Mouse (Mus musculus) forebrain, embryonic 10.5 days (tissue): ENCODE measurements around the gene Kcnab1. TPM values are rescaled to one million over a fixed set of nuclear protein-coding genes. Genes with fewer than 3 reads are reported as not detected.
"Not testable (repeated sequence)": the region's sequence is repeated elsewhere in the genome, so short reads cannot be mapped to it uniquely, and the experiment has no call there.

Experiments used
- DNase-seq: peaks from one replicate; pipeline ENCODE4 v3.0.0-alpha.2; 2017; ENCODE audit warnings: low spot score; ENCODE audit errors: extremely low spot score
- H3K27ac ChIP-seq: fragments of 300-500 bp; sonication (generic); 2 replicates; pipeline ENCODE4 v1.5.1; 2016; ENCODE audit warnings: mild to moderate bottlenecking
- H3K27me3 ChIP-seq: fragments of 300-500 bp; sonication (generic); 2 replicates; pipeline ENCODE4 v1.6.1; 2016; ENCODE audit warnings: mild to moderate bottlenecking; ENCODE audit not compliant: poor library complexity, severe bottlenecking
- H3K36me3 ChIP-seq: fragments of 300-500 bp; sonication (generic); replicated peaks from 2 replicates; pipeline ENCODE4 v1.6.1; 2016; ENCODE audit warnings: mild to moderate bottlenecking, moderate library complexity
- H3K4me1 ChIP-seq: fragments of 300-500 bp; sonication (generic); 2 replicates; pipeline ENCODE4 v1.6.1; 2016
- H3K4me3 ChIP-seq: fragments of 300-500 bp; sonication (generic); 2 replicates; pipeline ENCODE4 v1.5.1; 2016; ENCODE audit warnings: mild to moderate bottlenecking, moderate library complexity
- H3K9me3 ChIP-seq: fragments of 300-500 bp; sonication (generic); 2 replicates; pipeline ENCODE4 v1.6.1; 2016; ENCODE audit warnings: mild to moderate bottlenecking, moderate library complexity
- WGBS: fragments of 180-500 bp; shearing (Covaris S2); methylation state at CpG from one replicate; pipeline ENCODE4 v1.1.7; 2016; 5-methylcytosine and 5-hydroxymethylcytosine counted together
- polyA plus RNA-seq: library from polyadenylated mRNA; unstranded; fragments of >200 nt; fragmentation: Nextera tagmentation; extraction: Ambion mirVana; gene quantifications from 2 replicates; pipeline ENCODE4 v1.2.1, GENCODE M21; 2016

Kcnab1 gene
- polyA plus RNA-seq, 1 experiment from 2014 or later, result 2.4 TPM

- H3K27me3 ChIP-seq, result no peaks in the 10 kb centered on the region
- peak; percentile 96 for DNase-seq
- H3K4me3 ChIP-seq, result peak within 1 kb of the TSS; percentile 74
- H3K36me3 ChIP-seq, result peaks cover 31% of the 10 kb centered on the region
- WGBS, result under 1% methylated on average over 36 of the region's 36 CpGs
- H3K4me1 ChIP-seq, result peaks cover 16% of the 10 kb centered on the region
- peak within 1 kb of the TSS; percentile 94 for H3K27ac ChIP-seq
- H3K9me3 ChIP-seq, result no peaks in the 10 kb centered on the region
These were observed 283.2 kb downstream of the Kcnab1 start, which contains the start of gene Ssr3 for GRCm38 (mm10) chr3:65392421-65392817. TSS of gene Ssr3 (minus strand) at chr3:65392623.

- not testable (repeated sequence) for H3K36me3 ChIP-seq, H3K9me3 ChIP-seq, H3K27me3 ChIP-seq, H3K4me3 ChIP-seq
- DNase-seq, result peak; percentile 20
- Histone ChIP-seq H3K27ac (peak overlapping the region; percentile 69; the same call in 1 of the 2 replicates), H3K4me1 (peaks cover 15% of the 10 kb centered on the region)
- WGBS, result 89% methylated on average over 1 of the region's 1 CpGs
These were observed 285.9 kb downstream of the Kcnab1 start for GRCm38 (mm10) chr3:65395111-65395510.

DNA sequence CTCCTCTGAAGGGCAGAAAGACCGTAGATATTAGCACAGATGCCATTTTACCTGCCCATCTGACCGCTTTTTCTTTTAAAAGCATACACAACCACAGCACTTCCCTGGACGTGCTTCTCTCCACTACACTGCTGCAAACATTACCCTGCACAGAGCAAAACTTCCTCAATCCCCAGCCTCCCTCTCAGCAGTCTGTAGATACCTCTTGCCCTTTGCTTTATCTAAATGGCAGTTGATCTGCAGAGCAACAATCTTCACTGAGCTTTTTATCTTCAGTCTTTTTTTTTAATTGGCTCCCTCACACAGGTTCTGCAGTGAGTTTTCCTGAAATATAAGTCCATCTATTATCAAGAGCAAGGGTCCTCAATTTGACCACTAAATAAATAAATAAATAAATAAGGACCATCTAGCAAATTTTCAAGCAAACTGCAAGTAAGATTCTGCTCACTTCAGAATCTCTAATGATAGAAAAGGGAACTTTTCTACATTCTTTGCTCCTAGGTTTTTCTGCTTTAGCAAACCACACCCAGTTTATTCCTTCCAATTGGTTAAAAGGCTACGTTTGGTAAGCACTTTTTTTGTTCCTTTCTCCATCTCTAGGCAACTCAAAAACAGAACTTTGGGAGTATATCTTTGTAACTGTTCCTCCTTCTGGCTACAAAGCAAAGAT is 287.8 kb downstream of the Kcnab1 start:
- Histone ChIP-seq H3K4me3 (no peak overlapping the region), H3K27me3 (no peaks in the 10 kb centered on the region), H3K4me1 (peaks cover 4% of the 10 kb centered on the region), H3K27ac (no peak overlapping the region), H3K9me3 (no peaks in the 10 kb centered on the region), H3K36me3 (no peaks in the 10 kb centered on the region)
- WGBS, result 81% methylated on average over 4 of the region's 4 CpGs
- no peak for DNase-seq

DNA sequence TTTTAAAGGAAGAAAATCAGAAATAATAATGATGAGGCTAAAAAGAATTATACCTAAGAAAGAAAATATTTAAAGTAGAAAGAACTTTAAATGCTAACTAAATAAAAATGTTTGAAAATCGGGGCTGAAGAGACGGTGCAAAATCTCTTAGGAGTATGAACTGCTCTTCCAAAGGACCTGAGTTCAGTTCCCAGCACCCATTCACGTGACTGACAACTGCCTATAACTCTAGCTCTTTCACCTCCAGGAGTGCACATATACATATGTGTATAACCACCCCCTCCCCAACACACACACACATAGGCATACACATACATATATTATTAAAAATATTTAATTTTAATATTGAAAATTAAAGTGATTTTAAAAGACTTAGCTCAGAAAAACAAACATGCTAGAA is 288.4 kb downstream of the Kcnab1 start:
- H3K4me1 ChIP-seq, result peaks cover 4% of the 10 kb centered on the region
- 89% methylated on average over 3 of the region's 3 CpGs for WGBS

DNA sequence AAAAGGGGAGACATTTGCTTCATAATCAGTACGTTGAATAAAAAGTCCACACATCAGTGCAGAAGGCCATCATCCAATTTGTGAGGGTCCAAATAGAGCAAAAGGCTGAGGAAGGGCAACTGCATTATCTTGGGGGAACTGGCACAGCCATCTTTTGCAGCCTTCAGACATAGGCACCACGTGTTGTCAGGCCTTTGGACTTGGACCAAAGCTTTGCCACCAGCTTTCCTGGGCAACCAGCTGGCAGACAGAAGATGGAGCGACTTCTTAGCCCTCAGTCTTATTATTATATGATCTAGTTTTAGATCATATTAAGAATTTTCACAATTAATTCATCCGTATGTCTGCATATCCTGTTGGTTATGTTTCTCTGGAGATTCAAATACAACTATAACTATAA is 296.6 kb downstream of the Kcnab1 start:
- no peaks in the 10 kb centered on the region for H3K27me3 ChIP-seq
- DNase-seq, result no peak
- H3K36me3 ChIP-seq, result no peaks in the 10 kb centered on the region
- 78% methylated on average over 4 of the region's 4 CpGs for WGBS
- H3K27ac ChIP-seq, result no peak overlapping the region
- no peak overlapping the region for H3K4me3 ChIP-seq
- no peaks in the 10 kb centered on the region for H3K4me1 ChIP-seq
- no peaks in the 10 kb centered on the region for H3K9me3 ChIP-seq

More for the DNA sequence above, 288.4 kb downstream of the Kcnab1 start:
- Histone ChIP-seq H3K9me3 (no peaks in the 10 kb centered on the region), H3K36me3 (no peaks in the 10 kb centered on the region), H3K4me3 (no peak overlapping the region), H3K27ac (no peak overlapping the region), H3K27me3 (no peaks in the 10 kb centered on the region)
- DNase-seq, result no peak

- no peak overlapping the region for H3K27ac ChIP-seq
- no peaks in the 10 kb centered on the region for H3K27me3 ChIP-seq
- no peak for DNase-seq
- no peak overlapping the region for H3K4me3 ChIP-seq
- no peaks in the 10 kb centered on the region for H3K9me3 ChIP-seq
- no peaks in the 10 kb centered on the region for H3K36me3 ChIP-seq
- no peaks in the 10 kb centered on the region for H3K4me1 ChIP-seq
These were observed 298.7 kb downstream of the Kcnab1 start for GRCm38 (mm10) chr3:65407891-65408290.

DNA sequence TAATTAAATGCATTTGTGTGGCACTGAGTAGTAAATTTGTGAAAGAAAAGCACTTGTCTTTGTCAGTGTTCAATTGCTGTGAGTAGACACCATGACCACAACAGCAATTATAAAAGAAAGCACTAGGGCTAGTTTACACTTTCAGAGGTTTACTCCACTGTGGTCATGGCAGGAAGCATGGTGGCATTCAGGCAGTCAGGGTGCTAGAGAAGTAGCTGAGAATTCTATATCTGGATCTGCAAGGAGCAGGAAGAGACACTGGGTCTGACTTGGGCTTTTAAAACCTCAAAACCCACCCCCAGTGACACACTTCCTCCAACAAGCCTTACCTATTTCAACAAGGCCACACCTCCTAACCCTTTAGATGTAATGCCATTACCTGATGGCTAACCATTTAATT is 307.4 kb downstream of the Kcnab1 start:
- H3K27me3 ChIP-seq, result no peaks in the 10 kb centered on the region
- H3K27ac ChIP-seq, result no peak overlapping the region
- no peak for DNase-seq
- no peaks in the 10 kb centered on the region for H3K9me3 ChIP-seq
- no peak overlapping the region for H3K4me3 ChIP-seq
- H3K4me1 ChIP-seq, result peaks cover 12% of the 10 kb centered on the region; the same call in 1 of the 2 replicates
- no peaks in the 10 kb centered on the region for H3K36me3 ChIP-seq

DNA sequence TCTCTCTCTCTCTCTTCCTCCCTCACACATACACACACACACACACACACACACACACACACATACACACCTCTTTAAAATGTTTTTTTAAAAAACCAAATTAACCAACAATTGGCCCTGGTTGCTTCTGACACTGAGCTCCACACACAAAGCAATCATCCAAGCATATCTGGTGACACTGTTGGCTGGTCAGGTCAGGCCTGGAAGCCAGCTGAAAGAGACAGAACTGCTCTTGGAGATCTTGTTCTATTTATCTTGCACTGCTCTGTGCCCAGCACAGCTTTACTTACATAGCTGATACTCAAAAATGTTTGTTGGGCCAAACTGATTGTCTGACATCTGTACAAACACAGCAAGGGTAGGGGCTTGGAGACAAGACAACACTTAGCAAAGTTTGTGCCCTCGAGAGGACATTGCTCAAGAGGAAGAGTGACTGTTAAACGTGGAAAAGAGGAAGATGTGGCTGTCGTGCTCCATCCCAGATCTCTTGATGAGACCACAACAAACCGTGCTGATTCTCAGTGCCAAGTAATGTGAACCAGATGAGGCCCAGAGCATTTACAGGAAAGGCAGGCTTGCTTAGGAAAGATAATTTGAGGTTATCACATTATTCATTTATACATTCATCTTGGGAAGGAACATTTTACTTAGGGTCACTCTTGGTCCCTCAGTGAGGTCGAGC is 308.9 kb downstream of the Kcnab1 start:
- 63% methylated on average over 5 of the region's 5 CpGs for WGBS
- no peak for DNase-seq

GRCm38 (mm10) chr3:65419706-65420105 is 310.5 kb downstream of the Kcnab1 start:
- Histone ChIP-seq H3K36me3 (no peaks in the 10 kb centered on the region), H3K9me3 (no peaks in the 10 kb centered on the region), H3K27ac (no peak overlapping the region), H3K27me3 (no peaks in the 10 kb centered on the region), H3K4me3 (no peak overlapping the region), H3K4me1 (peaks cover 12% of the 10 kb centered on the region; the same call in 1 of the 2 replicates)
- DNase-seq, result no peak
- WGBS, result 92% methylated on average over 3 of the region's 3 CpGs

More for the DNA sequence above, 308.9 kb downstream of the Kcnab1 start:
- no peaks in the 10 kb centered on the region for H3K36me3 ChIP-seq
- H3K4me3 ChIP-seq, result no peak overlapping the region
- H3K27me3 ChIP-seq, result no peaks in the 10 kb centered on the region
- H3K4me1 ChIP-seq, result peaks cover 12% of the 10 kb centered on the region; the same call in 1 of the 2 replicates
- no peaks in the 10 kb centered on the region for H3K9me3 ChIP-seq
- H3K27ac ChIP-seq, result no peak overlapping the region
